In genomic region chr2:60552902-60553682, GRCm38 (mm10) we compare ENCODE assay signal across 8 mouse cellular contexts. TPM values are rescaled to one million over a fixed set of nuclear protein-coding genes. Genes with fewer than 3 reads are reported as not detected.
DNase-seq lines count a peak whose midpoint lies in the region; ATAC-seq and TF ChIP-seq lines count a peak whose summit lies in the region.

Pla2r1 (minus strand) TSS chr2:60553308.

- H3K4me3 ChIP-seq in embryonic facial prominence, embryonic 13.5 days, result peak within 1 kb of the TSS; percentile 51
- H3K4me3 ChIP-seq in heart, embryonic 14.5 days (ENCODE audit: control insufficient read depth in 1 of 2, insufficient read depth in 1 of 2, low read depth in 1 of 2, low read length in 2 of 2), result peak within 1 kb of the TSS; percentile 49 to 54
- peak within 1 kb of the TSS; percentile 49 for H3K4me3 ChIP-seq in kidney, postnatal 0 days (replicated peaks; ENCODE audit: low read depth, low read length)

- ATAC-seq in embryonic facial prominence, embryonic 13.5 days (ENCODE audit: insufficient number of reproducible peaks, insufficient read depth, low FRiP score, low TSS enrichment, low read depth), result peak; percentile 48; the same call in 1 of the 2 replicates
- ATAC-seq in heart, embryonic 14.5 days (ENCODE audit: insufficient number of reproducible peaks, insufficient read depth, low FRiP score, low read depth), result peak; percentile 60; the same call in 1 of the 2 replicates
- ATAC-seq in kidney, postnatal 0 days (replicated peaks; ENCODE audit: low FRiP score, low read depth), result peak; percentile 78
- no peak for ATAC-seq in erythroid progenitor cell, adult 5-6 weeks (replicated peaks; ENCODE audit: low FRiP score, poor library complexity, severe bottlenecking)

- H3K4me2 ChIP-seq in embryonic facial prominence, embryonic 13.5 days, result peak within 1 kb of the TSS; percentile 95
- H3K4me2 ChIP-seq in heart, embryonic 14.5 days (ENCODE audit: low read length), result peak within 1 kb of the TSS; percentile 89
- peak within 1 kb of the TSS; percentile 92 for H3K4me2 ChIP-seq in kidney, postnatal 0 days (ENCODE audit: low read length)

- 0 out of 2 replicates have a peak, but pooled peaks cover 4% of the 10 kb centered on the region for H3K27me3 ChIP-seq in embryonic facial prominence, embryonic 13.5 days
- H3K27me3 ChIP-seq in heart, embryonic 14.5 days (ENCODE audit: control insufficient read depth, insufficient read depth, low read length), result no peaks in the 10 kb centered on the region
- H3K27me3 ChIP-seq in kidney, postnatal 0 days (ENCODE audit: insufficient read depth, low read length), result no peaks in the 10 kb centered on the region

- TF ChIP-seq CTCF in kidney, postnatal 0 days (IDR thresholded peaks at IDR 0.05; ENCODE audit: low read depth), result peak; percentile 27; the same call in 1 of the 2 replicates

- no peak within 1 kb of the TSS for H3K27ac ChIP-seq in embryonic facial prominence, embryonic 13.5 days
- 0 out of 4 replicates have a peak within 1 kb of the TSS, but pooled peaks of 1 of the 2 experiments have one; percentile 24 for H3K27ac ChIP-seq in heart, embryonic 14.5 days (replicated peaks in 1 of 2; ENCODE audit: control insufficient read depth in 1 of 2, insufficient read depth in 1 of 2, low read depth in 2 of 2, low read length in 2 of 2)
- H3K27ac ChIP-seq in kidney, postnatal 0 days, result 0 out of 2 replicates have a peak within 1 kb of the TSS, but pooled peaks have one; percentile 19

- H3K36me3 ChIP-seq in embryonic facial prominence, embryonic 13.5 days, result no peaks in the 10 kb centered on the region
- H3K36me3 ChIP-seq in heart, embryonic 14.5 days (ENCODE audit: control insufficient read depth, insufficient read depth, low read length), result no peaks in the 10 kb centered on the region
- H3K36me3 ChIP-seq in kidney, postnatal 0 days (ENCODE audit: insufficient read depth, low read length), result no peaks in the 10 kb centered on the region

- peak within 1 kb of the TSS; percentile 70 for H3K9ac ChIP-seq in embryonic facial prominence, embryonic 13.5 days
- H3K9ac ChIP-seq in heart, embryonic 14.5 days (ENCODE audit: low read length), result peak within 1 kb of the TSS; percentile 68
- peak within 1 kb of the TSS; percentile 56 for H3K9ac ChIP-seq in kidney, postnatal 0 days (ENCODE audit: low read depth, low read length)

- no peaks in the 10 kb centered on the region for H3K9me3 ChIP-seq in embryonic facial prominence, embryonic 13.5 days
- H3K9me3 ChIP-seq in heart, embryonic 14.5 days (ENCODE audit: control insufficient read depth, low read length), result no peaks in the 10 kb centered on the region
- no peaks in the 10 kb centered on the region for H3K9me3 ChIP-seq in kidney, postnatal 0 days (replicated peaks; ENCODE audit: low read length)

- peaks cover 16% of the 10 kb centered on the region for H3K4me1 ChIP-seq in embryonic facial prominence, embryonic 13.5 days
- peaks cover 10 to 14% of the 10 kb centered on the region in 2 experiments; a peak in 3 of 4 replicates for H3K4me1 ChIP-seq in heart, embryonic 14.5 days (ENCODE audit: control insufficient read depth in 2 of 2, insufficient read depth in 2 of 2, low read length in 2 of 2)
- peaks cover 9% of the 10 kb centered on the region; the same call in 1 of the 2 replicates for H3K4me1 ChIP-seq in kidney, postnatal 0 days (replicated peaks; ENCODE audit: insufficient read depth, low read length)

- DNase-seq in urinary bladder, adult 18-20 months (ENCODE audit: low spot score in 2 of 2), result peak; percentile 72 to 80
- no peak for DNase-seq in urinary bladder, postnatal 10 days (ENCODE audit: low spot score)
- DNase-seq in kidney, postnatal 0 days (ENCODE audit: low spot score), result peak; percentile 65
- peak; percentile 65 for DNase-seq in lung, postnatal 36 days
- DNase-seq in retina, postnatal 7 days (ENCODE audit: low read depth, low spot score), result peak; percentile 41

- WGBS in embryonic facial prominence, embryonic 13.5 days, result 2% methylated on average over 33 of the region's 33 CpGs
- 2% methylated on average over 33 of the region's 33 CpGs for WGBS in heart, embryonic 14.5 days
- WGBS in kidney, postnatal 0 days, result 3% methylated on average over 33 of the region's 33 CpGs

RNA-seq across cellular contexts. Expression of gene Pla2r1, which starts in this region (rescaled TPM):
- polyA plus RNA-seq in embryonic facial prominence, embryonic 13.5 days (2015; fragmentation: Nextera tagmentation; extraction: Ambion mirVana), result 3.7 and 5.0 TPM in 2 replicates
- 2.1 and 3.6 TPM in 2 replicates for polyA plus RNA-seq in heart, embryonic 14.5 days (2014; fragmentation: Nextera tagmentation; extraction: Ambion mirVana)
- polyA plus RNA-seq in kidney, postnatal 0 days (2015; fragmentation: Nextera tagmentation; extraction: Ambion mirVana), result 3.1 and 3.7 TPM in 2 replicates
- not detected in 2 replicates for total RNA-seq in erythroid progenitor cell, adult 5-6 weeks (2015; ENCODE audit: low replicate concordance)
- not detected in 2 replicates for total RNA-seq in erythroid progenitor cell, adult 5-6 weeks (2017; ENCODE audit: low replicate concordance)
